Comparison of ENCODE assay signal across 14 mouse cellular contexts in the genomic region with DNA sequence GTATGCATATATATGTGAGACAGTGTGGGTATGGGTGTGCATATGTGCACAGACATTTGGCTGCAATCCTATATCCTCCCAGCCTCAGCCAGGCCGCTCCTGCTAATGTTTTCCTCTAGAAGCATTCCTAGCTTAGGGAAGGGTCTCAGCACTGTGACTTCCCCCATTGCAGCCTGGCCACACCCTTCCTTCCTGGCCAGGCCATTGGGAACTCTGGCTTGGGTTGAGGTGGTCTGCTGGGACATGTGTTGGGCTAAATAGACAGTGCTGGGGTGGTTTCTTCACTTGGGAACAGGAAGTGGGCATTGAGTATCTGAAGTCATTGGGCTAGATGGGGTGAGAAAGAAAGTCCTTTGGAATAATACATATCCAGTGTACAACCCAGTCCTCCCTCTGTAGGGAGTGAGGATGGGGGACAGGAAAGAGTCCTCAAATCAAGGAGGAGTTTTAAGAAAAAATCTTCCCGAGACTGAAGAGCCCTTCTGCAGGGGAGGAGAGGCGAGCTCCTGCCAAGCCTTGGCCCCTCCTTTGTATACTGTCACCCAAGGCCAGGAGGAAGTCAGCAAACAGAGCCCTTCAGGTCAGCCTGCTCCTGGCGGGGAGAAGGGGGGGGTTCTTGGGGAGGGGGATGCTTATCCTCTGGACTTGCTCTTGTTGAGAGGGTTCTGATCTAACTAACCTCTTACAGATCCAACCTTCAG.
DNase-seq lines count a peak whose midpoint lies in the region; ATAC-seq and TF ChIP-seq lines count a peak whose summit lies in the region.
"Had no signal": no experiment of that assay in that cellular context is flagged by ENCODE, and none has a peak within 500 bp of the region (broad histone marks: within the 10 kb centered on the region; RNA-seq: fewer than 3 reads in every experiment).

No protein-coding gene starts in this region.

- no peak for TF ChIP-seq CTCF in lung, adult 2 months (IDR thresholded peaks at IDR 0.05; ENCODE audit: insufficient read depth, low read length)

- ATAC-seq in heart, embryonic 13.5 days (ENCODE audit: extremely low read depth, insufficient number of reproducible peaks, low FRiP score, low TSS enrichment) = no peak
- ATAC-seq in lung, embryonic 15.5 days (ENCODE audit: borderline replicate concordance, extremely low read depth, low FRiP score, low TSS enrichment) = peak; percentile 52
- ATAC-seq in intestine, embryonic 16.5 days = peak; percentile 32; the same call in 1 of the 2 replicates
- ATAC-seq in megakaryocyte progenitor cell, adult 5-6 weeks (replicated peaks; ENCODE audit: poor library complexity) = 0 out of 2 replicates have a peak, but pooled peaks have one; percentile 20
- ATAC-seq: Patski had no signal

- no peak overlapping the region for H3K4me2 ChIP-seq in heart, embryonic 13.5 days
- H3K4me2 ChIP-seq in lung, embryonic 15.5 days = no peak overlapping the region
- no peak overlapping the region for H3K4me2 ChIP-seq in intestine, embryonic 16.5 days (ENCODE audit: low read depth, low read length)

- H3K4me1 ChIP-seq in heart, embryonic 13.5 days = peaks cover 72% of the 10 kb centered on the region
- peaks cover 57% of the 10 kb centered on the region for H3K4me1 ChIP-seq in lung, embryonic 15.5 days
- H3K4me1 ChIP-seq in lung, adult 2 months (ENCODE audit: control insufficient read depth, insufficient read depth, low read length) = peaks cover 13% of the 10 kb centered on the region
- peaks cover 41% of the 10 kb centered on the region for H3K4me1 ChIP-seq in intestine, embryonic 16.5 days (ENCODE audit: control insufficient read depth, insufficient read depth, low read length)

- no peak overlapping the region for H3K4me3 ChIP-seq in heart, embryonic 13.5 days
- no peak overlapping the region for H3K4me3 ChIP-seq in lung, embryonic 15.5 days
- no peak overlapping the region for H3K4me3 ChIP-seq in lung, adult 2 months (replicated peaks; ENCODE audit: extremely low read depth, low read depth, low read length)
- H3K4me3 ChIP-seq in intestine, embryonic 16.5 days (ENCODE audit: low read length) = no peak overlapping the region

- no peak for DNase-seq in heart, postnatal 14 days
- no peak for DNase-seq in lung, adult 2 months
- no peak for DNase-seq in left cerebral cortex, postnatal 10 days (ENCODE audit: extremely low spot score in 1 of 2, low spot score in 2 of 2)
- no peak for DNase-seq in spleen, postnatal 36 days (ENCODE audit: low spot score in 2 of 2)
- DNase-seq: adrenal gland, postnatal 36 days; cerebellum, adult 2 months; gastrocnemius, postnatal 25 days; kidney, adult 18-20 months had no signal

- TF ChIP-seq POLR2A in lung, adult 2 months (IDR thresholded peaks at IDR 0.05; ENCODE audit: borderline replicate concordance, extremely low read depth, low read depth, low read length) = no peak

- 0 out of 2 replicates have a peak overlapping the region, but pooled peaks have one; percentile 47 for H3K9ac ChIP-seq in heart, embryonic 13.5 days
- no peak overlapping the region for H3K9ac ChIP-seq in lung, embryonic 15.5 days
- peak overlapping the region; percentile 22; the same call in 1 of the 2 replicates for H3K9ac ChIP-seq in intestine, embryonic 16.5 days (ENCODE audit: low read depth, low read length)

- H3K9me3 ChIP-seq in heart, embryonic 13.5 days = no peaks in the 10 kb centered on the region
- H3K9me3 ChIP-seq in lung, embryonic 15.5 days = no peaks in the 10 kb centered on the region
- H3K9me3 ChIP-seq in intestine, embryonic 16.5 days (ENCODE audit: control insufficient read depth, low read length) = no peaks in the 10 kb centered on the region

- peak overlapping the region; percentile 56 for H3K27ac ChIP-seq in heart, embryonic 13.5 days (replicated peaks)
- peak overlapping the region; percentile 54 for H3K27ac ChIP-seq in lung, embryonic 15.5 days
- peak overlapping the region; percentile 62 for H3K27ac ChIP-seq in intestine, embryonic 16.5 days (ENCODE audit: low read length)
- H3K27ac ChIP-seq: macrophage had no signal

- H3K27me3 ChIP-seq in heart, embryonic 13.5 days (replicated peaks) = no peaks in the 10 kb centered on the region
- H3K27me3 ChIP-seq in lung, embryonic 15.5 days = no peaks in the 10 kb centered on the region
- no peaks in the 10 kb centered on the region for H3K27me3 ChIP-seq in intestine, embryonic 16.5 days (replicated peaks; ENCODE audit: control insufficient read depth, insufficient read depth, low read length)
- H3K27me3 ChIP-seq: Patski had no signal

- intact Hi-C loops in heart, postnatal 14 days (cut with DNase I) = no loop called here
- intact Hi-C loops in left cerebral cortex, postnatal 10 days (cut with DNase I) = no loop called here

- no peaks in the 10 kb centered on the region for H3K36me3 ChIP-seq in heart, embryonic 13.5 days
- no peaks in the 10 kb centered on the region for H3K36me3 ChIP-seq in lung, embryonic 15.5 days
- no peaks in the 10 kb centered on the region for H3K36me3 ChIP-seq in intestine, embryonic 16.5 days (ENCODE audit: control insufficient read depth, insufficient read depth, low read length)

- WGBS in heart, embryonic 13.5 days = 49% methylated on average over 4 of the region's 4 CpGs
- 9% methylated on average over 4 of the region's 4 CpGs for WGBS in lung, embryonic 15.5 days
- 26% methylated on average over 4 of the region's 4 CpGs for WGBS in lung, adult 2 months
- WGBS in intestine, embryonic 16.5 days = 22% methylated on average over 4 of the region's 4 CpGs
